Mouse (Mus musculus): Measurements from ENCODE around the gene Uchl1.

Gene Uchl1

DNA sequence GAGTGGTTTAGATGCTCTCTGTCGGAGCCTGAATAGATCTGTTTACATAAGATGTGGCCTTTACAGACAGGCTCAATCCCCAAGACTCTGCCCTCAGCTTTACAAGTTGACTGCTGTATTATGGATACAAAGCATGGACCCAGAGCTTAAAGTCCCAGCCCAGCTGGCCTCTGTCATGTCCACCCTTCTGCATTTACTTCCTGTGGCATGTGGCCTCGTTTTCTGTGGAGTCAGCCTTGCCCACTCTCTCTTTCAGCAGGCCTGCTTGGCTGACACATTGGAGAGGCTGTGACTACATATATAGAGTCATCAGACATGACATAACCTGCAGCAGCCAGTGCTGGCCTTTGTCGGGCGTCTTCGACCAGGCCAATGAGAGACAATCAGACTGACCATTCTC, 32.0 kb downstream of the Uchl1 start:
- DNase-seq (ENCODE audit: extremely low read depth, low read depth), result no peak

DNA sequence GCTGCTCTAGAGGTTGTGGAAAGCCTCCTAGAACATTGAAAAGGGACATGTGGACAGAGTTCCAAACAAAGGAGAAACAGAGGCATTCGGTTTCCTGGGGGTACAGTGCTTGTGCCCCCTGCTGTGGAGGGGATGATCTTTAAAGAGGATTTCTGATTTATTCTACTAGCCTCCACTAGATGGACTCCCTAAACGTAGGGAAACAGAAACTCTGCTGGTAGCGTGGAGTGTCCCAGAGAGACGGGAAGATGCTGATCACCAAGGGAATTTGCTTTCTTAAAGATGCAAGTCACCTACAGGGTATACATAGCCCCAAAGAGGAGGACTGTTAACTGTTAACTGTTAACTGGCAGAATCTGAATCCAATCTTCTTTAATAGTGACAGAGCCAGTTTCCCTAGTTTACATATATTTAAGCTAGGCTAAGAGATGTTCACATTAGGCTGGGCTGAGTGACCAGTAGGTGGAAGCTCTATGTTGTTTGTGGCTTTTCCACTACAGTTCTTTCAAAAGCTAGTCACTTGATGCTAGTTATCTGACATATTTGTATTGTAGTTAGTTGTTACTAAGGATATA, 34.6 kb downstream of the Uchl1 start:
- no peak for DNase-seq (ENCODE audit: extremely low read depth, low read depth)

- DNase-seq (ENCODE audit: extremely low read depth, low read depth), result no peak
Observed at GRCm38 (mm10) chr5:66712801-66713200, 36.9 kb downstream of the Uchl1 start.

DNA sequence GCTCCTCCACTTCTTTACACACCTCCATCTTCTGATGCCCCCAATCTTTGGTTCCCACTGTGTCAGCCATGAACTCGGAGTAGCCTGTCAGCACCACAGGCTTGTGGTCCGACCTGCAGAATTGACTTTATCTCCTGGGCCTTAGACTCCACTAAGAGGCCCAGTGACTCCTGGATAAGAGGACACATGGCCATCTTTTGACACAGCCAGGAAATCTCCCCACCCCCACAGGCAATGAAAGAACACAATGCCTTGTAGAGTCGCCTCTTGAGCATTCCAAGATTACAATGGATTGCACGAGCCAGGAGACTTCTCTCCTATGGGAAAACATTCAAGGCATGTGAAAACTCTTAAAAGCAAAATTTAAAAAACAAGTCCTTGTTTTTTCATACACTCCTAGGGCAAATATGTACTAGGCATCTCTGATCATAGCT, 39.6 kb downstream of the Uchl1 start:
- DNase-seq (ENCODE audit: extremely low read depth, low read depth), result no peak

DNA sequence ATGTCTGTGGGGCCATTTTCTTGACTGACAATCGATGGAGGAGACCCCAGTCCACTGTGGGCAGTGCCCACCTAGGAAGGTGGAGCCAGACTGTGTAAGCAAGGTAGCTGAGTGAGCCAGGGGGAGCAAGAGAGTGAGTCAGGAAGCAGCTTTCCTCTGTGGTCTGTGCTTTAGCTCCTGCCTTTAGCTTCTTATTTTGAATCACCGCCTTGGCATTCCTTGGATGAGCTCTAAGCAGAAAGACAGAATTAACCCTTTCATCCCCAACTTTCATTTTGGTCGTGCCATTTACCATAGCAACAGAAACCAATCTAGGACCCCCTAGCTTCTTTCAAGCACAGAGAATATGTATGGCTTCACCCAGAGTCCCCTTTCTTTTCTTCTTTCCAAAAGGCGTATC, 42.0 kb downstream of the Uchl1 start:
- no peak for DNase-seq (ENCODE audit: extremely low read depth, low read depth)

GRCm38 (mm10) chr5:66718413-66718812, 42.5 kb downstream of the Uchl1 start:
- no peak for DNase-seq (ENCODE audit: extremely low read depth, low read depth)

DNA sequence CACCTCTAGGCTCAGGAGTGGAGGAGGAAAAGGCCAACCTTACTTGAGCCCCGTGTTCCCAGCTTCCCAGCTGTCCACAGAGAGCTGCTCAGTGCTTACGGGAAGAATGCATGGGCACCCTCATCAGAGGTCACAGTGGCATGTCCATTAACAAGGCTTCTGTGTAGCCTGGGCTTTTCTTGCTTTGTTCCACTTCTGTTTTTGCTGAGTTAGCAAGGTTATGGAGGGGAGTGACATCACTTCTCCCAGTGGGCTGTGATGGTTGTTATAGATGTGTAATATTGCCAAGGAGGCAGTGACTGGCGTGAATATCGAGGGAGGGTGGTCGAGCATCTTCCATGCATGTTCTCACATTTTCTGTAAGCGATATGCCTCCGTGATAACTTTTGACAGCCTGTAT, 43.0 kb downstream of the Uchl1 start:
- no peak for DNase-seq (ENCODE audit: extremely low read depth, low read depth)

DNA sequence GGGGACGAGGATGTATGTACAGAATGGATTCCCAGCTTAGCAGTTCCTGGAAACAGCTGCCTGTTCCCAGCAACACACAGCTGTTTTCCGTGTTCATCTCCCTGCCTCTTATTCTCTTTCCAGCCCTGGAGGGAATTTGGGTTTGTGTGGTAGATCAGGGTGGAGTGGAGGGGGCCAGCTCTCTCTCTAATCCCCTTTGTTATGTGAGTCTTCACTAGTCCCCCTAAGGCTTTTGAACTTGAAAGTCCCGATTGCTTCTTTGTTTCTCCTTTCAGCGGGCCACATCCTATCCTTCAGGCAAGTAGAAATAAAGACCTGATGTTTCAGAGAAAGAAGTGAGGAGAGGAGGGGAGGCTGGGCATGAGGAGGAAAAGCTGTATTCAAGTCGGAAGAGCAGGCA, 45.0 kb downstream of the Uchl1 start:
- DNase-seq (ENCODE audit: extremely low read depth, low read depth), result no peak

DNA sequence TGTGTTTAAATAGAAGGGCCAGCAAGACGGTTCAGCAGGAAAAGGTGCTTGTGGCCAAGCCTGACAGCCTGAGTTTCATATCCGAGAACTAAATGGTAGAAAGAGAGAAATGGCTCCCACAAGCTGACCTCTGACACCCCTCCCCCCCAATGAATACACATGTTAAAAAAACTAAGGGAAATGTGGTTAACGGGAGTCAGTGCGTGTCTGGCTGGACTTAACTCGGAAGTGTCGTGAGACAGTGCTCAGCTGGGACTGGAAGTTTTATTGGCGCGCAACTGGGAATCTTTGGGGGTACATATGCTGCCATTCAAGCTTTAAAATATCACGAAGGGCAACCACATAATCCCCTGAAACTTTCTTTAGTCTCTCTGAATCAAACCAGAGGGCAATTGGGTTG, 46.7 kb downstream of the Uchl1 start:
- no peak for DNase-seq (ENCODE audit: extremely low read depth, low read depth)

GRCm38 (mm10) chr5:66723037-66723436, 47.1 kb downstream of the Uchl1 start:
- no peak for DNase-seq (ENCODE audit: extremely low read depth, low read depth)

DNA sequence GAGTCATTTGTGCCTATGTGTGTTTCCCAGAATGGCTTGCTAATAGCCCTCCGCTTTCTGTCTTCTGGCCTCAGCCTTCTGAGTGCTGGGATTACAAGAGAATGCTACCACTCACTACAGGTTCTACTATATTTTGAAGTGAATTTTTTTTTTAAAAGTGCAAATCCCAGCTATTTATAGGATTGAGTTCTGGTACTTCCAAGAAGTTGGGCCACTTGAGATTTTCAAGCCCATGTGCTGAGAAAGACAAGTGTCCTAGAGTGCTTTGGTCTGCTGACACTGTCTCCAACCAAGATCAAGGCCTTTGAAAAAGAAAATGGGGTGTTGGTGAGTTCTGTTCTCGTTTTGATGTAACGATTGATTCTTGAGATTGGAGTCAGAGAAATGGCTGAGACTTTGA, 47.7 kb downstream of the Uchl1 start:
- no peak for DNase-seq (ENCODE audit: extremely low read depth, low read depth)

DNA sequence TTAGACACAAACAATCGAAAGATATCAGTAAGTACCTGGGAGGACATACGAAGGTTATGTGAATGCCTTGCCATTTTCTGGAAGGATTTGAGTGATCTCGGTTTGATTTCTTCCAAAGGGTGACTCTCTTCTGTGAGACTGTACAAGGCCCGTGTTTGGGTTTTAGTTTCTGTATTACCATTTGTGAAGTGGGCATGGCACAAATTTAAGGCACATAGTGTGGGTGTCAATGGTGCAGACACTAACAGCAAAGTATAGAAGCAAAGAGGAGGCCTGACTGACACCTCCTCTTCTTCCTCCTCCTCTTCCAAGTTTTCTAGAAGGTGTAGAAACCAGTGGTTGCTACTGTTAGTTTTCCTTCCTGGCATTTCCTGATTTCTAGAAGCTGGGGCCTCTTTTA, 53.4 kb downstream of the Uchl1 start:
- no peak for DNase-seq (ENCODE audit: extremely low read depth, low read depth)

- DNase-seq (ENCODE audit: extremely low read depth, low read depth), result no peak
Observed at GRCm38 (mm10) chr5:66730621-66731301, 54.9 kb downstream of the Uchl1 start.

DNA sequence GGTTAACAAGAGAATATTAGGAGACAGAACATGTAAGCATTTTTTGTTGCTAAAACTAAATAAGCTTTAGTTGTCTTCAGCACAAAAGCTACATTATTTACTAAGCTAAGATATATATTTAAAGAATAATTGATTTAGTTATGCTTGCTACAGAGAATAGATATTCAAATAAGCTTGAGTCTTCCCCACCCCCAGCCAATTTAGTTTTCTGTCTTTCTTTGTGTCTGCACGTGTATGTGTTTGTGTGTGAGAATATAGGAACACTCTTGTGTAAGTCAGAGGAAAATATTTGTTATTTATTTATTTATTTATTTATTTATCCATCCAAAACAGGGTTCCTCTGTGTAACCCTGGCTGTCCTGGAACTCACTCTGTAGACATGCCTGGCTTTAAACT, 55.4 kb downstream of the Uchl1 start:
- no peak for DNase-seq (ENCODE audit: extremely low read depth, low read depth)

DNA sequence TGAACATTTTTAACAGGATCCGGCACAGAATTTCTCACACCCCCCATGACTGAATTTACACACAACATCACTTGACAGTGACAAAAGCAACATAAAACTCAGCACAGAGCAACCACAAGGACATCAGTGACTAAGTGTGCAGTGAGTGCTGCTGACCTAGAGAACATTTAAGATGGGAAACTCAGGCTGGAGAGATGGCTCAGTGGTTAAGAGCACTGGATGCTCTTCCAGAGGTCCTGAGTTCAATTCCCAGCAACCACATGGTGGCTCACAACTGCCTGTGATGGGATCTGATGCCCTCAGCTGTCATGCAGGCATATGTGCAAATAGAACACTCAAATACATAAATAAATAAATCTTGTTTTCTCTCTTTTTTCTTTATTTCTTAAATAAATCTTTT, 57.7 kb downstream of the Uchl1 start:
- DNase-seq (ENCODE audit: extremely low read depth, low read depth), result no peak
